Mouse (Mus musculus): ENCODE measurements at regions not wholly inside any gene's neighbourhood (a gene's known extent, or its start where the extent isn't known, plus 50 kb on each side); places are given as distances from the start of the nearest gene placed in this dataset.

DNA sequence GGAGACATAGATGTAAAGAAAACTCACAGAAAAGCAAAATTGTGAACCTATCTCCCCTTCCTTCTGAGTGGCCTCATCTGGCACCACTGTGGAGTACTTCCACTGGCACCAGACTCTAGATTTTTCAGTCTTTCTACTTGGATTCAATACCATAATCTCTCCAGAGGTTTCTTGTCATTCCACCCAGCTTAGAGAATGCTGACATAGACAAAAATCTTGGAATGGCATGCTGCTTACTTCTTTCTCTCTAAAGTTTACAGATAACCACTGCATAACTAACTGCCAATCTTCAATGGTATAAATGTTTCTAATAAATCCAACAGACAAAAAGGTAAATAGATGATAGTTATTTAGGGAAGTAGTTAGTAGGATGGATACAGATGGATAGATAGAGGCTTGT, 589.6 kb upstream of the Vrk2 start:
- TF ChIP-seq CTCF (IDR thresholded peaks at IDR 0.05; ENCODE audit: low read depth) (no peak), EP300 (optimal IDR thresholded peaks at IDR 0.05) (no peak)
